Mouse (Mus musculus) Patski (cell line): ENCODE measurements at regions not wholly inside any gene's neighbourhood (a gene's known extent, or its start where the extent isn't known, plus 50 kb on each side); places are given as distances from the start of the nearest gene placed in this dataset.

ENCODE experiments used
- ATAC-seq: fragments of 100-300 bp; one replicate; pipeline ENCODE4 v1.8.0; 2021
- CTCF ChIA-PET: fragments of 350-600 bp; sonication (Branson Sonifier 250); formaldehyde crosslinking; loops from one replicate; lab custom pipeline; 2022; ENCODE audit warnings: inconsistent platforms; lab: Charles Lee
- POLR2A ChIA-PET: fragments of 350-600 bp; sonication (Branson Sonifier 250); formaldehyde crosslinking; loops from one replicate; lab custom pipeline; 2022; ENCODE audit warnings: antibody characterized with exemption, inconsistent platforms; lab: Charles Lee
- DNase-seq: peaks from one replicate; pipeline ENCODE4 v3.0.0-alpha.2; 2011; ENCODE audit warnings: low read depth, low spot score
- H3K27me3 ChIP-seq: fragments of 371-371 bp; one replicate; pipeline ENCODE4 v1.5.1; 2021
- CTCF ChIP-seq: fragments of 100-300 bp; IDR thresholded peaks from one replicate; pipeline ENCODE4 v1.5.1; 2021
- in situ Hi-C: fragments of 300-500 bp; cut with MboI; formaldehyde crosslinking; loops from 3 replicates; pipeline ENCODE4 v1.11.1; 2018; ENCODE audit warnings: low pct_unique_long_range_greater_than_20kb, mixed read lengths

DNA sequence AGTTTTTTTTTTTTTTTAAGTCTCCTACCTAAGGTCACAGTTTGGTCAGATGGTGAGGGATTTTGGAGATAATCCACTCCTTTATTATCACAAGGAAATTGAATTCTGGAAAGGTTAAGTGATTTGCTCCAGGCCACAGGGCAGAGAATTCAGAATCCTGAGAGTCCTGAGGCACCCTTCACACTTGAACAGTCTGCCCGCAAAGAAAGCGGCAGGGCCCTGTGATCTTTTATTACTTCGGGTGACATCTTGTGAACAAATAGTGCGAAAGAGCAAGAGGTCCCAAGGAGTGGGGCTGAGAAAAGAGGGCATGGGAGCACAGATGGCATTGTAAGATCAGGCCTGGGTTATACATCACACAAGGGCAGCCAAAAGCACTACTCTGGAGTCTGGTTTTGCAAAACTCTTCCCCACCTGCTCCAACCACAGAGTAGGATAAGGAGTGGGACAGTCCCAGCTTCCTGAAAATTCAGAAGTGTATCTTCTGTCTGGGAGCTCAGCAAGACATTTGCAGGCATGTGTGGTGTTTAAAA lies 150.5 kb upstream of the Wdr11 start:
- H3K27me3 ChIP-seq, result peaks cover 3% of the 10 kb centered on the region
- CTCF ChIA-PET, result no interaction called here
- POLR2A ChIA-PET, result interaction anchor here (0.7 kb wide), 1 partner anchor 110 kb away, joined by 3 read pairs; no protein-coding TSS in a partner anchor
- ATAC-seq (no peak), DNase-seq (no peak)
- in situ Hi-C loops, result no loop called here
- TF ChIP-seq CTCF, result no peak

GRCm38 (mm10) chr7:129469496-129469895 lies 122.2 kb upstream of the Wdr11 start:
- ATAC-seq (peak; percentile 39), DNase-seq (peak; percentile 17)
- ChIA-PET CTCF (no interaction called here), POLR2A (no interaction called here)
- in situ Hi-C loops, result no loop called here
- TF ChIP-seq CTCF, result no peak
- peaks cover 4% of the 10 kb centered on the region for H3K27me3 ChIP-seq

- ChIA-PET POLR2A (no interaction called here), CTCF (no interaction called here)
- no peak for ATAC-seq
- no peak for TF ChIP-seq CTCF
- no peak for DNase-seq
- in situ Hi-C loops, result no loop called here
- H3K27me3 ChIP-seq, result no peaks in the 10 kb centered on the region
Observed at GRCm38 (mm10) chr7:129483736-129484135, 107.9 kb upstream of the Wdr11 start.

DNA sequence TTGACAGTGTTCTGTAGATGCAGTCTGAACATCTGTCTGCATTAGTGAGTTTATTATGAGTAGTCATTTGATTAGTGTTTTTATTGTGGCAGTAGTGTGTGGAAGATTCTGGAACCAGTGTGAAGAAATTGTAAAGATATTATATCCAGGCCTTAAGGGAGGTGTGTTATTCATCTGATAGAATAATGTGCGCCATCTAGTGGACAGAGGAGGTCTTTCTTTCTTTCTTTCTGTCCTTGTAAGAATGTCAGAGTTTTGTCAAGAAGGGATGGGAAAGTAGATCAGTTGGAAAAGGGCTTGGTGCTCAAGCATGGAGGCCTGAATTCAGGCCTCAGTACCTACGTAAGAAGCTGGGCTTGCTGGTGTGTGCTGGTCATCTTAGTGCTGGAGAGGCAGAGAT lies 84.8 kb upstream of the Wdr11 start:
- TF ChIP-seq CTCF, result peak; percentile 51
- ATAC-seq (no peak), DNase-seq (peak; percentile 2)
- in situ Hi-C loops, result no loop called here
- ChIA-PET POLR2A (no interaction called here), CTCF (no interaction called here)
- no peaks in the 10 kb centered on the region for H3K27me3 ChIP-seq

- H3K27me3 ChIP-seq, result peaks cover 9% of the 10 kb centered on the region
- DNase-seq (no peak), ATAC-seq (no peak)
- ChIA-PET CTCF (no interaction called here), POLR2A (no interaction called here)
- no peak for TF ChIP-seq CTCF
- in situ Hi-C loops, result loop anchor here (10.0 kb wide), 1 partner anchor 655 kb away; no protein-coding TSS in a partner anchor
Observed at GRCm38 (mm10) chr7:129509631-129510132, 82.0 kb upstream of the Wdr11 start.

GRCm38 (mm10) chr7:129514619-129515018 lies 77.0 kb upstream of the Wdr11 start:
- CTCF ChIA-PET, result no interaction called here
- no peak for TF ChIP-seq CTCF
- DNase-seq, result no peak

GRCm38 (mm10) chr7:129524369-129524915 lies 67.2 kb upstream of the Wdr11 start:
- DNase-seq, result no peak
- CTCF ChIA-PET, result no interaction called here
- no peak for TF ChIP-seq CTCF
- in situ Hi-C loops, result no loop called here
- POLR2A ChIA-PET, result no interaction called here
- H3K27me3 ChIP-seq, result no peaks in the 10 kb centered on the region
- no peak for ATAC-seq

More at GRCm38 (mm10) chr7:129514619-129515018, 77.0 kb upstream of the Wdr11 start:
- H3K27me3 ChIP-seq, result peaks cover 31% of the 10 kb centered on the region
- in situ Hi-C loops, result loop anchor here (10.0 kb wide), 1 partner anchor 660 kb away; no protein-coding TSS in a partner anchor
- POLR2A ChIA-PET, result no interaction called here
- ATAC-seq, result no peak

- no peak for TF ChIP-seq CTCF
- ATAC-seq (no peak), DNase-seq (no peak)
- in situ Hi-C loops, result no loop called here
- no peaks in the 10 kb centered on the region for H3K27me3 ChIP-seq
- POLR2A ChIA-PET, result no interaction called here
- CTCF ChIA-PET, result interaction anchor here (1.0 kb wide), 1 partner anchor 8 kb away, joined by 3 read pairs; no protein-coding TSS in a partner anchor
Observed at GRCm38 (mm10) chr7:129525985-129526384, 65.7 kb upstream of the Wdr11 start.

GRCm38 (mm10) chr7:129528263-129528662 lies 63.4 kb upstream of the Wdr11 start:
- no peak for TF ChIP-seq CTCF
- H3K27me3 ChIP-seq, result no peaks in the 10 kb centered on the region
- POLR2A ChIA-PET, result no interaction called here
- no peak for ATAC-seq
- in situ Hi-C loops, result no loop called here
- CTCF ChIA-PET, result no interaction called here
- no peak for DNase-seq

DNA sequence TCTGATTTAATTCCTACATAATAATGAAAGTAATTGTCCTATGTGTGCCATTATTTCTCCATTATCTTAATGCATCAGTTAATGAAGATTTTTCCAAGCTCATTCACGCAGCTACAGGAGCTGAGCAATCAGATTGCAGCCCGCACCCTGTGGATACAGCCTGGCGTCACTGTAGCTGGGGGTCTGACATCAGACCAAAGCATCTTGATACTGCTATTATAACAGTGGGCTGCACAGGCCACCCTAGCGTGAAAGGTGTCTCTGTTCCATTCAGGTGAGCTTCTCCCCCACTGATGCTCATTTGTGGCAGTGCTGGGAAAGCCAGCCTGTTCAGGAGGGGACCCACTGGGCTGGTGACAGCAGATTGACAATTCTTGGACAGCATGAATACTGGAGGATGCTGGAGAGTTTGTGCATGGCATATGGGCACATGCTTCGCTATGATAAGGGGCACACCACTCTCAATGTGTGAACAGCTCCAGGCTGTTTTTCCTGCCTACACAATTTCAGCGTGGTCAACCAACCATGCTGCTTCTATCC lies 58.2 kb upstream of the Wdr11 start:
- ChIA-PET CTCF (interaction anchor here (1.0 kb wide), 1 partner anchor 8 kb away, joined by 3 read pairs; no protein-coding TSS in a partner anchor), POLR2A (no interaction called here)
- ATAC-seq (no peak), DNase-seq (no peak)
- TF ChIP-seq CTCF, result no peak
- peaks cover 4% of the 10 kb centered on the region for H3K27me3 ChIP-seq
- in situ Hi-C loops, result no loop called here
